ENCODE assay signal across 10 mouse cellular contexts in the genomic region with DNA sequence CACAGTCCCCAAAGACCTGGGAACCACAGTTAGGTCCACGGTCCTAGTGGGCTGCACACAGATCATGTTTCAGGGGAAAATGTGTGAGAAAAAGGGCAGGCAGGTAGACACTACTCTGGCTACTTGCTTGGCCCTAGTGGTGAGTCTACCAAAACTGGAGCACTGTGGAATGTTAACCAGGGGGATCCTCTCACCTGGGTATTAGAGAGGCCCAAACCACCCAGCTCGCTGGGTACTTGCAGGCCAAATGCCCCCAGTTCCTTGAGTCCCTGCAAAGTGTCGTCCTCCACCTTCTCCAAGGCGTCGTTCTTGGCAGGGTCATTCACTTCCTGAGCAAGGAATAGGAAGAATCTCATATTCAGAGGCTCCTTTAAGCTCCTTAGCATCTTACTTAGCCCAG. TPM values are rescaled to one million over a fixed set of nuclear protein-coding genes. Genes with fewer than 3 reads are reported as not detected.
A peak's percentile ranks its signal among the peaks of the same experiment; 100 is the strongest.
DNase-seq lines count a peak whose midpoint lies in the region; ATAC-seq and TF ChIP-seq lines count a peak whose summit lies in the region.
"Had no signal": no experiment of that assay in that cellular context is flagged by ENCODE, and none has a peak within 500 bp of the region (broad histone marks: within the 10 kb centered on the region; RNA-seq: fewer than 3 reads in every experiment).

No protein-coding gene starts in this region.

- H3K27me3 ChIP-seq in forebrain, embryonic 12.5 days = no peaks in the 10 kb centered on the region
- no peaks in the 10 kb centered on the region for H3K27me3 ChIP-seq in forebrain, embryonic 14.5 days (replicated peaks; ENCODE audit: control insufficient read depth, insufficient read depth, low read length)
- no peaks in the 10 kb centered on the region for H3K27me3 ChIP-seq in limb, embryonic 10.5 days (ENCODE audit: low read depth, poor library complexity, severe bottlenecking)
- H3K27me3 ChIP-seq in neural tube, embryonic 12.5 days (replicated peaks) = no peaks in the 10 kb centered on the region

- H3K27ac ChIP-seq in forebrain, embryonic 12.5 days = no peak overlapping the region
- H3K27ac ChIP-seq in forebrain, embryonic 14.5 days (ENCODE audit: low read depth, low read length) = no peak overlapping the region
- no peak overlapping the region for H3K27ac ChIP-seq in limb, embryonic 10.5 days
- H3K27ac ChIP-seq in neural tube, embryonic 12.5 days = no peak overlapping the region

- H3K4me2 ChIP-seq in forebrain, embryonic 12.5 days = peak overlapping the region; percentile 88; the same call in 1 of the 2 replicates
- H3K4me2 ChIP-seq in forebrain, embryonic 14.5 days (ENCODE audit: low read length) = no peak overlapping the region
- peak overlapping the region; percentile 12; the same call in 1 of the 2 replicates for H3K4me2 ChIP-seq in neural tube, embryonic 12.5 days (replicated peaks)

- no peak for TF ChIP-seq POLR2A in lung, adult 2 months (IDR thresholded peaks at IDR 0.05; ENCODE audit: borderline replicate concordance, extremely low read depth, low read depth, low read length)

- DNase-seq in forebrain, embryonic 14.5 days (ENCODE audit: low spot score) = no peak
- peak; percentile 9 for DNase-seq in kidney, postnatal 10 days
- no peak for DNase-seq in kidney, postnatal 14 days
- DNase-seq in limb, embryonic 10.5 days (ENCODE audit: low spot score) = no peak
- no peak for DNase-seq in lung, adult 2 months
- DNase-seq in layer of hippocampus, adult 11-12 months (ENCODE audit: low spot score) = no peak
- DNase-seq: gastrocnemius, postnatal 14 days; layer of hippocampus, postnatal 36 days had no signal

- H3K4me3 ChIP-seq in forebrain, embryonic 12.5 days (replicated peaks) = no peak overlapping the region
- no peak overlapping the region for H3K4me3 ChIP-seq in forebrain, embryonic 14.5 days (ENCODE audit: low read depth, low read length)
- peak overlapping the region; percentile 64; the same call in 1 of the 2 replicates for H3K4me3 ChIP-seq in limb, embryonic 10.5 days
- no peak overlapping the region for H3K4me3 ChIP-seq in neural tube, embryonic 12.5 days
- H3K4me3 ChIP-seq in lung, adult 2 months (replicated peaks; ENCODE audit: extremely low read depth, low read depth, low read length) = no peak overlapping the region

- H3K9ac ChIP-seq in forebrain, embryonic 12.5 days = no peak overlapping the region
- no peak overlapping the region for H3K9ac ChIP-seq in forebrain, embryonic 14.5 days (ENCODE audit: low read length)
- 0 out of 2 replicates have a peak overlapping the region, but pooled peaks have one; percentile 74 for H3K9ac ChIP-seq in neural tube, embryonic 12.5 days

- whole genome bisulfite sequencing in forebrain, embryonic 12.5 days = 52% methylated on average over 5 of the region's 5 CpGs
- 65% methylated on average over 5 of the region's 5 CpGs for WGBS in forebrain, embryonic 14.5 days
- 54% methylated on average over 5 of the region's 5 CpGs for WGBS in limb, embryonic 10.5 days
- 56% methylated on average over 5 of the region's 5 CpGs for WGBS in neural tube, embryonic 12.5 days
- 55% methylated on average over 5 of the region's 5 CpGs for WGBS in lung, adult 2 months

- peaks cover 40% of the 10 kb centered on the region for H3K36me3 ChIP-seq in forebrain, embryonic 12.5 days (replicated peaks)
- peaks cover 50% of the 10 kb centered on the region for H3K36me3 ChIP-seq in forebrain, embryonic 14.5 days (ENCODE audit: control insufficient read depth, insufficient read depth, low read length)
- peaks cover 52% of the 10 kb centered on the region for H3K36me3 ChIP-seq in limb, embryonic 10.5 days
- H3K36me3 ChIP-seq in neural tube, embryonic 12.5 days = peaks cover 48% of the 10 kb centered on the region

- ATAC-seq in forebrain, embryonic 12.5 days (ENCODE audit: low FRiP score) = no peak
- ATAC-seq in forebrain, embryonic 14.5 days = no peak
- ATAC-seq in neural tube, embryonic 12.5 days (ENCODE audit: low FRiP score, low read depth) = no peak

- H3K9me3 ChIP-seq in forebrain, embryonic 12.5 days = no peaks in the 10 kb centered on the region
- no peaks in the 10 kb centered on the region for H3K9me3 ChIP-seq in forebrain, embryonic 14.5 days (replicated peaks; ENCODE audit: control insufficient read depth, low read length)
- H3K9me3 ChIP-seq in limb, embryonic 10.5 days (replicated peaks) = no peaks in the 10 kb centered on the region
- H3K9me3 ChIP-seq in neural tube, embryonic 12.5 days = no peaks in the 10 kb centered on the region

- peaks cover 34% of the 10 kb centered on the region for H3K4me1 ChIP-seq in forebrain, embryonic 12.5 days
- H3K4me1 ChIP-seq in forebrain, embryonic 14.5 days (ENCODE audit: control insufficient read depth, insufficient read depth, low read length) = peaks cover 12% of the 10 kb centered on the region
- peaks cover 48% of the 10 kb centered on the region for H3K4me1 ChIP-seq in limb, embryonic 10.5 days
- H3K4me1 ChIP-seq in neural tube, embryonic 12.5 days = peaks cover 34% of the 10 kb centered on the region
- peaks cover 6% of the 10 kb centered on the region for H3K4me1 ChIP-seq in lung, adult 2 months (ENCODE audit: control insufficient read depth, insufficient read depth, low read length)

- no peak for TF ChIP-seq CTCF in lung, adult 2 months (IDR thresholded peaks at IDR 0.05; ENCODE audit: insufficient read depth, low read length)

RNA-seq across cellular contexts. Expression of gene Acadvl, which starts 1.2 kb away (rescaled TPM):
- 43.5 and 48.4 TPM in 2 replicates for polyA plus RNA-seq in forebrain, embryonic 12.5 days (2016; fragmentation: Nextera tagmentation; extraction: Ambion mirVana)
- polyA plus RNA-seq in forebrain, embryonic 14.5 days (2014; fragmentation: Nextera tagmentation; extraction: Ambion mirVana) = 53.3 and 58.4 TPM in 2 replicates
- polyA plus RNA-seq in limb, embryonic 10.5 days (2016; fragmentation: Nextera tagmentation; extraction: Ambion mirVana) = 36.4 and 52.1 TPM in 2 replicates
- polyA plus RNA-seq in neural tube, embryonic 12.5 days (2016; fragmentation: Nextera tagmentation; extraction: Ambion mirVana) = 59.1 and 63.7 TPM in 2 replicates
- 63.1 and 88.6 TPM in 2 replicates for polyA plus RNA-seq in lung, adult 2 months (2012; rRNA removed)

RNA-seq across cellular contexts. Expression of gene Dlg4, which starts 2.7 kb away (rescaled TPM):
- polyA plus RNA-seq in forebrain, embryonic 12.5 days (2016; fragmentation: Nextera tagmentation; extraction: Ambion mirVana) = 20.3 and 24.9 TPM in 2 replicates
- 19.3 and 21.0 TPM in 2 replicates for polyA plus RNA-seq in forebrain, embryonic 14.5 days (2014; fragmentation: Nextera tagmentation; extraction: Ambion mirVana)
- polyA plus RNA-seq in limb, embryonic 10.5 days (2016; fragmentation: Nextera tagmentation; extraction: Ambion mirVana) = 8.8 and 12.9 TPM in 2 replicates
- 23.6 and 25.5 TPM in 2 replicates for polyA plus RNA-seq in neural tube, embryonic 12.5 days (2016; fragmentation: Nextera tagmentation; extraction: Ambion mirVana)
- polyA plus RNA-seq in lung, adult 2 months (2012; rRNA removed) = 28.0 and 33.7 TPM in 2 replicates

RNA-seq across cellular contexts. Expression of gene Dvl2, which starts 13.7 kb away (rescaled TPM):
- polyA plus RNA-seq in forebrain, embryonic 12.5 days (2016; fragmentation: Nextera tagmentation; extraction: Ambion mirVana) = 45.2 and 46.6 TPM in 2 replicates
- 19.7 and 25.7 TPM in 2 replicates for polyA plus RNA-seq in forebrain, embryonic 14.5 days (2014; fragmentation: Nextera tagmentation; extraction: Ambion mirVana)
- 65.2 and 70.6 TPM in 2 replicates for polyA plus RNA-seq in limb, embryonic 10.5 days (2016; fragmentation: Nextera tagmentation; extraction: Ambion mirVana)
- 39.0 and 40.7 TPM in 2 replicates for polyA plus RNA-seq in neural tube, embryonic 12.5 days (2016; fragmentation: Nextera tagmentation; extraction: Ambion mirVana)
- polyA plus RNA-seq in lung, adult 2 months (2012; rRNA removed) = 16.7 and 20.8 TPM in 2 replicates

RNA-seq across cellular contexts. Expression of gene Phf23, which starts 18.5 kb away (rescaled TPM):
- 91.3 and 99.1 TPM in 2 replicates for polyA plus RNA-seq in forebrain, embryonic 12.5 days (2016; fragmentation: Nextera tagmentation; extraction: Ambion mirVana)
- 49.4 and 49.6 TPM in 2 replicates for polyA plus RNA-seq in forebrain, embryonic 14.5 days (2014; fragmentation: Nextera tagmentation; extraction: Ambion mirVana)
- 101 and 106 TPM in 2 replicates for polyA plus RNA-seq in limb, embryonic 10.5 days (2016; fragmentation: Nextera tagmentation; extraction: Ambion mirVana)
- polyA plus RNA-seq in neural tube, embryonic 12.5 days (2016; fragmentation: Nextera tagmentation; extraction: Ambion mirVana) = 89.4 and 92.5 TPM in 2 replicates
- 15.0 and 22.9 TPM in 2 replicates for polyA plus RNA-seq in lung, adult 2 months (2012; rRNA removed)

RNA-seq across cellular contexts. Expression of gene Gabarap, which starts 23.1 kb away (rescaled TPM):
- 527 and 539 TPM in 2 replicates for polyA plus RNA-seq in forebrain, embryonic 12.5 days (2016; fragmentation: Nextera tagmentation; extraction: Ambion mirVana)
- 701 and 779 TPM in 2 replicates for polyA plus RNA-seq in forebrain, embryonic 14.5 days (2014; fragmentation: Nextera tagmentation; extraction: Ambion mirVana)
- 280 and 332 TPM in 2 replicates for polyA plus RNA-seq in limb, embryonic 10.5 days (2016; fragmentation: Nextera tagmentation; extraction: Ambion mirVana)
- polyA plus RNA-seq in neural tube, embryonic 12.5 days (2016; fragmentation: Nextera tagmentation; extraction: Ambion mirVana) = 577 and 592 TPM in 2 replicates
- 333 and 615 TPM in 2 replicates for polyA plus RNA-seq in lung, adult 2 months (2012; rRNA removed)
